Mouse (Mus musculus) fat pad, adult 2 months (tissue): ENCODE measurements around the gene Gm21954.

Experiments
- DNase-seq: peaks from one replicate; pipeline ENCODE4 v3.0.0-alpha.2; 2011; ENCODE audit warnings: low read depth, low spot score; ENCODE audit errors: extremely low read depth

The Gm21954 gene

GRCm38 (mm10) chr3:55462904-55463668 lies 8.9 kb downstream of the Gm21954 start:
- no peak for DNase-seq

- no peak for DNase-seq
Observed at GRCm38 (mm10) chr3:55461685-55462655, 10.0 kb downstream of the Gm21954 start.

GRCm38 (mm10) chr3:55461092-55461491 lies 10.9 kb downstream of the Gm21954 start:
- DNase-seq: no peak

GRCm38 (mm10) chr3:55452464-55452863 lies 19.5 kb downstream of the Gm21954 start:
- DNase-seq: no peak

DNA sequence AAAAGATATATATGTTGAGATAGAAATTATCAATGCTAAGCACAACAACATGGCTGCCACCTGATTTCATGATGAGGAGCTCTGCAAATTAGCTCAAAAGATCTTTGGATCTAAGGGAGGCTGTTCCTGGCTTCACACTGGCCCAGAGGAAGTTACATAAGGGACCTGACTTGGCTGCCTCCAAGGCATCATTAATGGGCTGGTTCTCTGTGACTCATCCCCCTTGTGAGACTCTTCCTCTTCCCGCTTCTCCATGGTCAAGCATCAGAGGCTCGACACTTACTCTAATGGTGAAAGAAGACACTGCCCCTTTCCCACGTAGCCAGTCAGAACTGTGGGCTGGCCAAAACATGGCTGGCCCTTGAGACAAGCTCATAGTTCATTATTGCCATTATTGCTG lies 20.1 kb downstream of the Gm21954 start:
- no peak for DNase-seq

GRCm38 (mm10) chr3:55451035-55451434 lies 21.0 kb downstream of the Gm21954 start:
- DNase-seq: no peak

GRCm38 (mm10) chr3:55449148-55449547 lies 22.9 kb downstream of the Gm21954 start:
- DNase-seq: no peak

GRCm38 (mm10) chr3:55447486-55448460 lies 24.2 kb downstream of the Gm21954 start:
- no peak for DNase-seq

- DNase-seq: no peak
Observed at GRCm38 (mm10) chr3:55446681-55447080, 25.3 kb downstream of the Gm21954 start.

DNA sequence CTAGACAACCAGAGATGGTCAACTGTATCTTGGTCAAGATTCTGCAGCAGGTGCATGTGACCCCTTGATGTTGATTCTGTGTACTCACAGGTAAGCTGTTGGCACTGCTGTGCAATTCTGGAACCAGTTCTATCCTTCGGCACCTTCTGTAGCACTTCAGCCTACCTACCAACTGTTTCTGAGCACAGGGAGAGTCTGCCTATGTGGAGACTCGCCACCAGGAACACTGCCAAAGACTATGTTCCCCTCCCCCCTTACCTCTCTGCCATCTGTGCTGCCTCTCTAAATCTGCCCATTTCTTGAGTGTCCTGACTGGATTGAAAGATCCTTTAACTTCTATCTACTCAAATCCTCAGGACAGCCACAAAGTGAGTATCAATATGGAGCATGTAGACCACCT lies 28.3 kb downstream of the Gm21954 start:
- DNase-seq: no peak

DNA sequence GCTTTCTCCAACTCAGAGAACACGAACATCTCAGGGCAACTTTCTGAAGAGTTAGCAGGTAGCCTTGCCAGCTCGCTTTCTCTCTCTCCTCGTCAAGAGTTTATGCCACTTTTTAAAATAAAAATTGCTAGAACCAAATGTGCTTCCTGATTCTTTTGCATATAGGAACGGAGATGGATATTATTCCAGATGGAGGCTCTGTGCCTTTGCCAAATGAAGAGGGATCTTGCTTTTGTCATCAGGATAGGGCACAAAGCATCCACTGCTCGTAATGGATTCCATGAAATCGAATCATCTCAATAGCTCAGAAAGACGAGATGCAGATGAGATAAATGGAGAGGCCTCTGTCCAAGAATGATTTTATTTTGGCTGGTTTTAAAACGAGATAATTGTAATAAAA lies 28.7 kb downstream of the Gm21954 start:
- DNase-seq: no peak

- DNase-seq: no peak
Observed at GRCm38 (mm10) chr3:55442012-55442645, 29.9 kb downstream of the Gm21954 start.

- DNase-seq: no peak
Observed at GRCm38 (mm10) chr3:55440342-55440741, 31.7 kb downstream of the Gm21954 start.

DNA sequence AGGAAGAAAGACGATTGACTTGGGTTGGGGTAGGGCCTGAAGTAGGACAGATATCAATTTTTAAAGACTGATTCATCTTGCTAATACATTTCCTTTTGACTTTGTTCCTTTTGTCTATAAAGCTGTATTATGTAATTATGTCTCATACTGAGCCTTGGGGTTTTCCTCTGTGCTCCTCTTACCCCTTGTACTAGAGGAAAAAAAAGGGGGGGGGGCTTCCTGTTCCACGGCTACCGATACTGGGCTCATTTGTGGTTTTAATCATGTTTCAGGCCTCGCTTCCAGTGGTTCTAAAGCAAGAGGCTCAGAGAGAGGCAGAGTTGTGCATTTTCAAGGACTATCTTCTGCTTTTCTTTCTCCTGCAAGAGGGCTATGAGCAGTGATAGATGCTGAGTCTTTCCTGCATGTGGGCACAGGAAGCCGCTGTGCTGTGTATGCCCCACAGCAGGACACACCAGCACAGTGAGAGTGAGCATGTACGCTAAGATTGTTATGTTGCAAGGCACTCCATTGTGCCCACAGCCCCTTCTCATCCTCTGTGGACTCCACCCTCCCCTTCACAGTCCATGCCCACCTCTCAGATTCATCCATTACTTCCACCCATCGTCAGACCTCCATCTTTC lies 33.1 kb downstream of the Gm21954 start:
- no peak for DNase-seq

DNA sequence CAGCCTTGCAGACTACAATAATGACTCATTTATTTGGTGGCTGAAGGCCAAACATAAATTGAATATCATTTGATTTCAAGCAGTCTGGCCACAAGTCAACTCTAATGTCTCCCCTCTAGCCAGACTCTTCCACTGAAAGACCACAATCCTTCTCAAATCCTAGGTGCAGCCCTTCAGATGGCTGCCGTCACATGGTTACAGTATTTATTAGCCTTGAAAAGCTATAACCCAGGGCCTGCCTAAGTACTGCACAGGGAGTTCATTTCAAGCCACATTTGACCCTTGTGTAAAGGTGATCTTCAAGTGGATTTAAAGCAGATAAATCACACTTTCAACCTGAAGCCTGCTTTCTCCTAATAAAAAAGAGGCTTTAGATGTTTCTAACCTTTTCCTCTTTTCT lies 37.7 kb downstream of the Gm21954 start:
- DNase-seq: no peak

- DNase-seq: no peak
Observed at GRCm38 (mm10) chr3:55431223-55431622, 40.8 kb downstream of the Gm21954 start.

GRCm38 (mm10) chr3:55430022-55430549 lies 41.9 kb downstream of the Gm21954 start:
- DNase-seq: no peak

DNA sequence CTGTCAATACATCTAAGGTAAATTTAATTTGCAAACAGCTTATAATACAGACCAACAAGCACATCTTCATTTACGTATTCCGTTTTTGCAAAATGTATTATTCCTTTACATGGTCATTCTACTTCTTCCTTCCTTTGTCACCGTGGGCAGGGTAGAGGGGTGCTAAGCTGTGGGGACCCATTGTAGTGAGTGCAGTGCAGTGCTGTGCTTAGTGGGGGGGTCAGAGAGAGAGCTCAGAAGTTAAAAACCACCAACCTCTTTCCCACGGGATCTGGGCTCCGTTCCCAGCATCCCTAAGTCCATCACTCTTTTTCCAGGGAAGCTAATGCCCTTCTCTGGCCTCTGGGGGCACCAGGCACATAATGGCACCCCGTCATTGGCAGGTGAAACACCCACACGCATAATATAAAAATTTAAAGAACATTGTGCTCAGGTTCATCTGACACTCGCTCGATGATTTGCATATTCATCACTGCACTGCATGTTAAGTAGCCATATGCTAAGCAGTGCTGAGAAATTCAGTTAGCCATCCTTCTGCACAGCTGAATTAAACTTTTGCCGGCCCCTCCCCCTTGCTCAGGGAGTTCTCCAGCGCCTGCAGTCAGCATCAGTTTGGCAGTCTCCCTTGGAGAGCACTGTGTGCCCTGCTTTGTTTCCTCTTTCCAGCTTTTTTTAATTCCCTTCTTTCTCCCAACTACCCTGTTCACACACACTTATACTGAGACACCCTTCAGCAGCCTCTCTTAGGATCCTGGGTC lies 48.2 kb downstream of the Gm21954 start:
- no peak for DNase-seq
